Mouse (Mus musculus) ovary, postnatal 36 days (tissue): ENCODE results near the gene Fbxw19.
"Not testable (repeated sequence)": the region's sequence is repeated elsewhere in the genome, so short reads cannot be mapped to it uniquely, and the experiment has no call there.

Experiments
- DNase-seq: peaks from one replicate; pipeline ENCODE4 v3.0.0; 2022; ENCODE audit warnings: low spot score, mixed read lengths

The Fbxw19 gene

DNA sequence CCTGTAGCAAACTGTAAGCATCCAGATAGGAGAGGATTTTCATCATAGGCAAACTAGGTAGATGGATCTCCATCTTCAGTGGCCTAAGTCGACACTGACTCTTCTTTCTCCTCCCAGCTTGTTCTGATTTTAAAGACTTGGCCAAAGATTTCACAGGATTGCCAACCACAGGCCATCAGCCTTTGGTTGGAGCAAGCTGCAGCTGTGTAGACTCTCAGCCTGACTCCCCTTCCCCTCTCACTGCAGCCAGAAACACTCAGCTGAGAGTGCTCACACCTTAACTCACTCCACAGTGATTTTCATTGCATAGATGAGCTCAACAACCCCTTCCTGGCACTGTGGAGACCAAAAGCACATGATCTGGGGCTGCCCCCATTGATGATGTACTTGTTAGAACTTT is at the start of gene Fbxw19:
Gene Fbxw19, minus strand, starts transcription at position 101 of the 400 bp plus-strand sequence.
- not testable (repeated sequence) for DNase-seq

DNA sequence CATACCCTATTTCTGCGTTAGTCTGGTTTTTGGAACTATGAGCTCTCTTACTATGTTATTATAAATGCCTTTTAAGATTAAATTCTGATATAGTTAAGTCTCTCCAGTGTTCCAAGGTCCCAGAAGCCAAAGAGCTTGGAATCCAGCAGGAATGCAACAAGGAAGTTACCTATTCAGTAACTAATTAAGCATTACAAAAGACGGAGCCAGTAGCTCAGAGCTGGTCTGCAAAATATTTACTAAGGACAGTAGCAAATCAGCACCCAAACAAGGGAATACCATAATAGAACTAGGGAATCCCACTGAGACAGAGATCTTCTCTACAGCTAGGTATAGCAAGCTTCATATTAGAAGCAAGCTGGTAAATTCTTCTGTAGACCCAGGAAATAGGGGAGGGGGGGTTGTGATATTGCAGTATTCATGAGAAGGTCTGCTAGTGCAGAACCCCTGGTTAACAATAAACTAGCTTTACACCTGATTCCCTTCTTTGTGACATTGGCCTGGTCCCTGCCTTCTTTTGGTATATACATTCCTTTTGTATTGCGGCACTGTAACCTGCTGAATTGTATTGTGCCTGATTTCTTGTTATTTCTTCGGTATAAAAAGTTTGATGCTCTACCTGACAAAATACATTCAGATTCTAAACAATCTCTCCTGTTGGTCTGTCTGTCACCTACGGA is 27.9 kb upstream of the Fbxw19 start:
- DNase-seq: no peak

- no peak for DNase-seq
Measured at GRCm38 (mm10) chr9:109449040-109449439, 46.6 kb downstream of the Fbxw19 start, which contains the start of gene Fbxw16. Fbxw16 (minus strand) TSS chr9:109449140.

GRCm38 (mm10) chr9:109432956-109433355 is 62.7 kb downstream of the Fbxw19 start:
- DNase-seq: no peak
